Mouse (Mus musculus) limb, embryonic 14.5 days (tissue): ENCODE results near the gene Gas6. TPM values are rescaled to one million over a fixed set of nuclear protein-coding genes. Genes with fewer than 3 reads are reported as not detected.

Experiments
- ATAC-seq: fragments of 200-750 bp; cut with Nextera tagmentation; 2 replicates; pipeline ENCODE4 v1.8.0; 2017; ENCODE audit warnings: low read depth, moderate number of reproducible peaks, moderate TSS enrichment; ENCODE audit not compliant: low FRiP score
- DNase-seq: peaks from one replicate; pipeline ENCODE4 v3.0.0-alpha.2; 2015; ENCODE audit warnings: low spot score
- H3K27ac ChIP-seq: fragments of 300-500 bp; sonication (generic); replicated peaks from 2 replicates; pipeline ENCODE4 v1.5.1; 2014; ENCODE audit warnings: low read depth, mild to moderate bottlenecking, low read length, moderate library complexity, mixed read lengths
- H3K27me3 ChIP-seq: fragments of 300-500 bp; sonication (generic); 2 replicates; pipeline ENCODE4 v1.6.1; 2014; ENCODE audit warnings: low read length, mixed read lengths; ENCODE audit not compliant: control insufficient read depth, insufficient read depth
- H3K36me3 ChIP-seq: fragments of 300-500 bp; sonication (generic); 2 replicates; pipeline ENCODE4 v1.6.1; 2014; ENCODE audit warnings: mild to moderate bottlenecking, low read length, moderate library complexity, mixed read lengths; ENCODE audit not compliant: control insufficient read depth, insufficient read depth
- H3K4me1 ChIP-seq: fragments of 300-500 bp; sonication (generic); 2 replicates; pipeline ENCODE4 v1.6.1; 2014; ENCODE audit warnings: antibody characterized with exemption, low read length, mixed read lengths; ENCODE audit not compliant: control insufficient read depth, insufficient read depth
- H3K4me2 ChIP-seq: fragments of 300-500 bp; sonication (generic); replicated peaks from 2 replicates; pipeline ENCODE4 v1.6.1; 2014; ENCODE audit warnings: low read depth, mild to moderate bottlenecking, low read length, moderate library complexity; ENCODE audit not compliant: severe bottlenecking
- H3K4me3 ChIP-seq: fragments of 300-500 bp; sonication (generic); replicated peaks from 2 replicates; pipeline ENCODE4 v1.5.1; 2014; ENCODE audit warnings: low read length
- H3K9ac ChIP-seq: fragments of 300-500 bp; sonication (generic); 2 replicates; pipeline ENCODE4 v1.6.1; 2014; ENCODE audit warnings: mild to moderate bottlenecking, low read depth, low read length, moderate library complexity; ENCODE audit not compliant: severe bottlenecking
- H3K9me3 ChIP-seq: fragments of 300-500 bp; sonication (generic); 2 replicates; pipeline ENCODE4 v1.6.1; 2016; ENCODE audit warnings: low read length; ENCODE audit not compliant: control insufficient read depth
- POLR2A ChIP-seq: fragments of 200-500 bp; IDR thresholded peaks from 2 replicates; pipeline ENCODE4 v1.8.0; 2012; ENCODE audit warnings: inconsistent platforms, mild to moderate bottlenecking, moderate library complexity, borderline replicate concordance; ENCODE audit not compliant: insufficient read depth, insufficient read length; ENCODE audit errors: extremely low read depth
- WGBS: fragments of 180-500 bp; shearing (Covaris S2); extraction: QIAGEN DNeasy Blood & Tissue Kit; methylation state at CpG from one replicate; pipeline ENCODE4 v1.1.7; 2014; 5-methylcytosine and 5-hydroxymethylcytosine counted together
- polyA plus RNA-seq, 2 experiments: library from polyadenylated mRNA; depleted of rRNA in 1 of 2; stranded (reverse) in 1 of 2; unstranded in 1 of 2; fragments of >200 nt; fragmentation: Nextera tagmentation in 1 of 2; extraction: Ambion mirVana in 1 of 2; gene quantifications; 2 replicates each; pipeline versions ENCODE4 v1.2.1 to v1.2.3; 2012 to 2014

The Gas6 gene
- polyA plus RNA-seq, 2 experiments, result 32.7 to 48.6 TPM

GRCm38 (mm10) chr8:13461843-13462242 is 32.4 kb downstream of the Gas6 start:
- ATAC-seq (no peak), DNase-seq (peak; percentile 53)
- WGBS, result 41% methylated on average over 4 of the region's 4 CpGs
- no peak overlapping the region for H3K4me2 ChIP-seq
- no peaks in the 10 kb centered on the region for H3K36me3 ChIP-seq
- no peaks in the 10 kb centered on the region for H3K9me3 ChIP-seq
- no peak overlapping the region for H3K4me3 ChIP-seq
- no peak overlapping the region for H3K27ac ChIP-seq
- no peak overlapping the region for H3K9ac ChIP-seq
- H3K27me3 ChIP-seq, result no peaks in the 10 kb centered on the region
- H3K4me1 ChIP-seq, result no peaks in the 10 kb centered on the region
- no peak for TF ChIP-seq POLR2A

DNA sequence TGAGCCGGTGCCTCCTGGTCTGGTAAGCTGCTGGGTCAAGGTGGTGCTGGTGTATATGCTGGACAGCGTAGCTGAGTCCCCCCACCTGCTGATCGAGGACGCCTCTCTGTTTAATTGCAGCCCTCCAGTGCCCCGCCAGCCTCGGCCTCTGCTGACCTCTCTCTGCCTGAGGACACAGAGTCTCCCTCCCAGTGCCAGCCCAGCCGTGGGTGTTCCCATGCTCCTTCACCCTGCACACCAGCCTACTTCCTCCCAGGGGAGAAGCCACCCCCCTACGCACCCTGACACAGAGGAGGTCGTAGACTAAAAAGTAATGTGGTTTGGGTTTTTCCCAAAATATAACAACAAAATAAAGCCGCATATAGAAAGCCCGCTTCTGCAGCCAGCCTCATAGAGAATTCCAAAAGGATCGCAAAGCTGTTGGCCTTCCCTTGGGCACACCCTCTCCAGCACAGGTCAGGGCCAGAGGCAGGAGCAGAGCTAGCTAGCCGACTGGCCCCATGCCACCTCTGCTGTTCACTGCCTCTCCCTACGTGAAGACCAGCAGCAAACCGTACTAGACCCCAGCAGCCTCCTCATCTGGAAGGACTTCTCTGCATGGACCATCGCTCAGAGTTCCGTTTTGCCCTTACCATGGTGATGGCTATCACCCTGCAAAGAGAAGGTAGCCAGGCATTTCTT is 33.1 kb downstream of the Gas6 start:
- H3K27me3 ChIP-seq, result no peaks in the 10 kb centered on the region
- no peak overlapping the region for H3K9ac ChIP-seq
- no peak overlapping the region for H3K4me3 ChIP-seq
- TF ChIP-seq POLR2A, result no peak
- no peaks in the 10 kb centered on the region for H3K36me3 ChIP-seq
- WGBS, result 70% methylated on average over 17 of the region's 17 CpGs
- no peak for ATAC-seq
- H3K9me3 ChIP-seq, result no peaks in the 10 kb centered on the region
- H3K27ac ChIP-seq, result no peak overlapping the region
- H3K4me1 ChIP-seq, result no peaks in the 10 kb centered on the region
- DNase-seq, result no peak
- H3K4me2 ChIP-seq, result no peak overlapping the region

DNA sequence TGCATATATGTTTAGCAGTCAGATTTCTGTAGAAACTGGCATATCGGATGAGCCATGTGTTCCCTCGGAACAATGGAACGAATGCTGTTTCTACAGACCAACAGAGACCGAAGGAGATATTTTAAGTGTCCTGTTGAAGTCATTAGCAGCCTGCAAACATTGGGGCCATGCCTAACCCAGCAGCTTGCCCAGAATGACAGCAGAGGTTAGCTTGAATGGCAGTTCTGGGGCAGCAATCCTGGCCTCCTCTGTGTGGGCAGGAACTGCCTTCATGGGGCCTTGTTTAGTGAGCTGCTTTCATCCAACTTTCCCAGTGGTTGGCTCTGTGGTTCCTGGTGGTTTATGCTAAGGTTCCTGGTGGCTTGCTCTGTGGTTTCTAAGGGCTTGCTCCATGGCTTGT is 34.9 kb downstream of the Gas6 start:
- TF ChIP-seq POLR2A, result no peak
- Histone ChIP-seq H3K4me1 (no peaks in the 10 kb centered on the region), H3K27ac (no peak overlapping the region), H3K9ac (no peak overlapping the region), H3K9me3 (no peaks in the 10 kb centered on the region), H3K4me2 (no peak overlapping the region), H3K36me3 (no peaks in the 10 kb centered on the region), H3K4me3 (no peak overlapping the region), H3K27me3 (no peaks in the 10 kb centered on the region)
- ATAC-seq, result no peak
- 88% methylated on average over 4 of the region's 4 CpGs for WGBS
- no peak for DNase-seq

- no peak for TF ChIP-seq POLR2A
- Histone ChIP-seq H3K4me2 (no peak overlapping the region), H3K27ac (no peak overlapping the region), H3K4me1 (no peaks in the 10 kb centered on the region), H3K9me3 (no peaks in the 10 kb centered on the region), H3K27me3 (no peaks in the 10 kb centered on the region), H3K9ac (no peak overlapping the region), H3K36me3 (no peaks in the 10 kb centered on the region), H3K4me3 (no peak overlapping the region)
- 28% methylated on average over 2 of the region's 2 CpGs for WGBS
- peak; percentile 62 for DNase-seq
- peak; percentile 65; the same call in 1 of the 2 replicates for ATAC-seq
Measured at GRCm38 (mm10) chr8:13455295-13455694, 39.0 kb downstream of the Gas6 start.

GRCm38 (mm10) chr8:13454341-13455113 is 39.8 kb downstream of the Gas6 start:
- no peaks in the 10 kb centered on the region for H3K36me3 ChIP-seq
- no peak overlapping the region for H3K4me3 ChIP-seq
- H3K4me2 ChIP-seq, result no peak overlapping the region
- no peak for TF ChIP-seq POLR2A
- no peaks in the 10 kb centered on the region for H3K9me3 ChIP-seq
- ATAC-seq (no peak), DNase-seq (no peak)
- H3K4me1 ChIP-seq, result no peaks in the 10 kb centered on the region
- no peaks in the 10 kb centered on the region for H3K27me3 ChIP-seq
- no peak overlapping the region for H3K27ac ChIP-seq
- 70% methylated on average over 8 of the region's 8 CpGs for WGBS
- H3K9ac ChIP-seq, result no peak overlapping the region
